Comparison of ENCODE assay signal across 17 mouse cellular contexts in genomic region chr5:135497347-135497955, GRCm38 (mm10). TPM values are rescaled to one million over a fixed set of nuclear protein-coding genes. Genes with fewer than 3 reads are reported as not detected.
DNase-seq lines count a peak whose midpoint lies in the region.
"Had no signal": no experiment of that assay in that cellular context is flagged by ENCODE, and none has a peak within 500 bp of the region (broad histone marks: within the 10 kb centered on the region; RNA-seq: fewer than 3 reads in every experiment).

No protein-coding gene starts in this region.

- DNase-seq in adrenal gland, adult 2 months, result peak; percentile 63
- DNase-seq in adrenal gland, postnatal 4 days (ENCODE audit: low spot score in 2 of 2), result no peak
- DNase-seq in gastrocnemius, postnatal 25 days, result peak; percentile 36
- no peak for DNase-seq in gastrocnemius, postnatal 36 days
- DNase-seq in retina, postnatal 1 day, result peak; percentile 66
- no peak for DNase-seq in retina, embryonic 14.5 days (ENCODE audit: low spot score)
- peak; percentile 52 for DNase-seq in skeletal muscle tissue, adult 2 months (ENCODE audit: low read depth, low spot score)
- no peak for DNase-seq in thymus, postnatal 25 days
- DNase-seq: cerebellum, adult 11 months; cerebellum, adult 9-11 months; kidney, postnatal 4 days; layer of hippocampus, adult 9-11 months; left cerebral cortex, postnatal 4 days; lung, postnatal 36 days; thymus, adult 18-20 months; thymus, postnatal 4 days had no signal

- intact Hi-C loops in gastrocnemius, postnatal 36 days (cut with DNase I), result no loop called here

RNA-seq across cellular contexts. Expression of gene Hip1, which starts 47.5 kb away (rescaled TPM):
- 10 to 100 TPM; 17.2 to 26.7 TPM for total RNA-seq in adrenal gland, adult 2 months (2021)
- polyA plus RNA-seq in adrenal gland, adult 2 months (2012; rRNA removed), result 19.4 and 20.5 TPM in 2 replicates
- total RNA-seq in adrenal gland, postnatal 4 days (2021), result 10 to 100 TPM; 44.4 TPM
- 10 to 100 TPM; 24.6 to 28.7 TPM for total RNA-seq in gastrocnemius, postnatal 25 days (2021)
- 10 to 100 TPM; 23.5 to 25.4 TPM for total RNA-seq in gastrocnemius, postnatal 36 days (2021)
- polyA plus RNA-seq: erythroblast, embryonic 14.5 days had no signal

Comparison
In these comparisons a context has a peak if more than half of its experiments do, and no peak if none do; other contexts are left out.
1. DNase-seq: peak in adrenal gland, adult 2 months (single experiment), gastrocnemius, postnatal 25 days (single experiment), retina, postnatal 1 day (single experiment) and skeletal muscle tissue, adult 2 months (single experiment); none in adrenal gland, postnatal 4 days (0 of 2), gastrocnemius, postnatal 36 days (0 of 2), retina, embryonic 14.5 days (single experiment) and thymus, postnatal 25 days (single experiment).